Mouse (Mus musculus) E14TG2a.4 (cell line): ENCODE measurements at regions not wholly inside any gene's neighbourhood (a gene's known extent, or its start where the extent isn't known, plus 50 kb on each side); places are given as distances from the start of the nearest gene placed in this dataset.

Source experiments
- CTCF ChIP-seq: conservative IDR thresholded peaks from 2 replicates; pipeline ENCODE4 v1.5.1; 2014; ENCODE audit warnings: low read length
- NANOG ChIP-seq: IDR thresholded peaks from 2 replicates; pipeline ENCODE4 v1.6.1; 2014; ENCODE audit warnings: borderline replicate concordance, low read length, mixed read lengths

DNA sequence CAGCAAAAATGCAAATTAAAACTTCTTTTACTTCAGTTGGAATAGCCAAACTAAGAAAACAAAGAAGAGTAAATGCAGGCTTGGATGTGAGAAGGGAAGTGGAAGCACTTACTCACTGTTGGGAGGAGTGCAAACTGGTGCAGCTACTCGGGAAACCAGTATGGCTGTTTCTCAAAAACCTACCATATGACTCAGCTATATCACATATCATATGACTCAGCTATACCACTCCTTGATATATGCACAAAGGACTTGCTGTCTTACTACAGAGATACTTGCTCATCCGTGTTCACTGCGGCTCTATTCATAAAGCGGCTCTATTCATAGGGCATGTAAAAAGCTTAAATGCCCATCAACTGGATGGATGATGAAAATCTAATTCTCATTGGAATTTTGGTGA lies 59.5 kb upstream of the Fam19a1 start:
- TF ChIP-seq CTCF = no peak
- no peak for TF ChIP-seq NANOG
